Mouse (Mus musculus) intestine, embryonic 15.5 days (tissue): ENCODE data around the gene Frmd4b. TPM values are rescaled to one million over a fixed set of nuclear protein-coding genes. Genes with fewer than 3 reads are reported as not detected.

ENCODE experiments used
- ATAC-seq: fragments of 200-750 bp; cut with Nextera tagmentation; 2 replicates; pipeline ENCODE4 v1.8.0; 2017; ENCODE audit warnings: moderate TSS enrichment, moderate library complexity
- H3K27ac ChIP-seq: fragments of 300-500 bp; sonication (generic); 2 replicates; pipeline ENCODE4 v1.5.1; 2015; ENCODE audit warnings: mild to moderate bottlenecking, inconsistent platforms
- H3K27me3 ChIP-seq: fragments of 300-500 bp; sonication (generic); replicated peaks from 2 replicates; pipeline ENCODE4 v1.6.1; 2015; ENCODE audit warnings: inconsistent platforms
- H3K36me3 ChIP-seq: fragments of 300-500 bp; sonication (generic); 2 replicates; pipeline ENCODE4 v1.6.1; 2015; ENCODE audit warnings: inconsistent platforms
- H3K4me1 ChIP-seq: fragments of 300-500 bp; sonication (generic); replicated peaks from 2 replicates; pipeline ENCODE4 v1.6.1; 2015; ENCODE audit warnings: inconsistent platforms
- H3K4me2 ChIP-seq: fragments of 300-500 bp; sonication (generic); replicated peaks from 2 replicates; pipeline ENCODE4 v1.6.1; 2015; ENCODE audit warnings: mild to moderate bottlenecking, inconsistent platforms
- H3K4me3 ChIP-seq: fragments of 300-500 bp; sonication (generic); replicated peaks from 2 replicates; pipeline ENCODE4 v1.5.1; 2015; ENCODE audit warnings: inconsistent platforms
- H3K9ac ChIP-seq: fragments of 300-500 bp; sonication (generic); 2 replicates; pipeline ENCODE4 v1.6.1; 2015; ENCODE audit warnings: inconsistent platforms
- H3K9me3 ChIP-seq: fragments of 300-500 bp; sonication (generic); 2 replicates; pipeline ENCODE4 v1.6.1; 2016; ENCODE audit warnings: inconsistent platforms
- WGBS: fragments of 180-500 bp; shearing (Covaris S2); methylation state at CpG from one replicate; pipeline ENCODE4 v1.1.7; 2015; 5-methylcytosine and 5-hydroxymethylcytosine counted together
- polyA plus RNA-seq: library from polyadenylated mRNA; unstranded; fragments of >200 nt; fragmentation: Nextera tagmentation; extraction: Ambion mirVana; gene quantifications from 2 replicates; pipeline ENCODE4 v1.2.1, GENCODE M21; 2015

The Frmd4b gene
- polyA plus RNA-seq, 1 experiment from 2014 or later = 11.1 TPM

DNA sequence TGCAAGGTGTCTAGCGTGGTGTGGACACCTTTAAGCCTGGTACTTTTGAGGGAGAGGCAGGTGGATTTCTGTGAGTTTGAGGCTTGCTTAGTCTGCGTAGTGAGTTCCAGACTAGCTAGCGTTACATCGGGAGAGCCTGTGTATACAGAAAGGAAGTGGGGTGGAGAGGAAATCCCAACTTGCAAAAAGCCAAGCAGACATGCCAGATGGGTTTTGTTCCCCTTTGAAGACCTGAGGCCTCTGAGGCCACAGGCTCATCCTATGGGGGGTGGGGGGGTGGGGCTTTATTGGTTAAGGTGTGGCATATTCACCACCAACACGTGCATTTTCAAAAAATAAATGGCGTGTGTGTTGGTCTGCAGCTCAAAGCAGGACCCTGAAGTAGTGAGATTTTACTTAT, 316.7 kb downstream of the Frmd4b start:
- 77% methylated on average over 6 of the region's 6 CpGs for WGBS
- Histone ChIP-seq H3K4me2 (no peak overlapping the region), H3K4me1 (no peaks in the 10 kb centered on the region), H3K4me3 (no peak overlapping the region), H3K9ac (no peak overlapping the region), H3K36me3 (peaks cover 4% of the 10 kb centered on the region; the same call in 1 of the 2 replicates), H3K9me3 (no peaks in the 10 kb centered on the region), H3K27ac (no peak overlapping the region), H3K27me3 (no peaks in the 10 kb centered on the region)
- no peak for ATAC-seq

DNA sequence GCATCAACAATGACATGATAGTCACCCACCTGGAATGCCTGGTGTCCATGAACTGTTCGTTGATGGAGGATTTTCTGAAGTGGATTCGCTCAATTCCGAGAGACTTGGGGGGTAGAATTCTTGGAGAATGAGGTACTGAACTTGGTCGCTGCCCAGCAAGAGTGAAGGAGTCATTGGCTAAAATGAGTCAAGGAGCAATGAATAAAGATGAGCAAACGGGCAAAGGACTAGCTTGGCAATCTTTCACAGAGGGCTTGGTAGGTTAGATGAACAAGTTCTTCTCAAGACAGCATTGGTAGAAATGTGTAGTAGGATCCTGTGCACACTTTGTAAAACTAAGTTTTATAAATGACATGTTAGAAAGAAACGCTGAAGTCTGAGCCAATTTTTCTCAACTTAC, 317.2 kb downstream of the Frmd4b start:
- no peak for ATAC-seq
- no peak overlapping the region for H3K4me2 ChIP-seq
- WGBS = 94% methylated on average over 6 of the region's 6 CpGs

GRCm38 (mm10) chr6:97297151-97297550, 320.2 kb downstream of the Frmd4b start:
- peaks cover 6% of the 10 kb centered on the region; the same call in 1 of the 2 replicates for H3K36me3 ChIP-seq
- no peak for ATAC-seq
- H3K9ac ChIP-seq = no peak overlapping the region
- no peak overlapping the region for H3K27ac ChIP-seq
- 76% methylated on average over 3 of the region's 3 CpGs for WGBS
- H3K4me2 ChIP-seq = no peak overlapping the region
- H3K27me3 ChIP-seq = no peaks in the 10 kb centered on the region
- H3K9me3 ChIP-seq = no peaks in the 10 kb centered on the region
- no peak overlapping the region for H3K4me3 ChIP-seq
- H3K4me1 ChIP-seq = no peaks in the 10 kb centered on the region

More for the DNA sequence above, 317.2 kb downstream of the Frmd4b start:
- Histone ChIP-seq H3K4me1 (no peaks in the 10 kb centered on the region), H3K36me3 (peaks cover 8% of the 10 kb centered on the region; the same call in 1 of the 2 replicates), H3K9ac (no peak overlapping the region), H3K4me3 (no peak overlapping the region), H3K27ac (no peak overlapping the region), H3K9me3 (no peaks in the 10 kb centered on the region), H3K27me3 (no peaks in the 10 kb centered on the region)

DNA sequence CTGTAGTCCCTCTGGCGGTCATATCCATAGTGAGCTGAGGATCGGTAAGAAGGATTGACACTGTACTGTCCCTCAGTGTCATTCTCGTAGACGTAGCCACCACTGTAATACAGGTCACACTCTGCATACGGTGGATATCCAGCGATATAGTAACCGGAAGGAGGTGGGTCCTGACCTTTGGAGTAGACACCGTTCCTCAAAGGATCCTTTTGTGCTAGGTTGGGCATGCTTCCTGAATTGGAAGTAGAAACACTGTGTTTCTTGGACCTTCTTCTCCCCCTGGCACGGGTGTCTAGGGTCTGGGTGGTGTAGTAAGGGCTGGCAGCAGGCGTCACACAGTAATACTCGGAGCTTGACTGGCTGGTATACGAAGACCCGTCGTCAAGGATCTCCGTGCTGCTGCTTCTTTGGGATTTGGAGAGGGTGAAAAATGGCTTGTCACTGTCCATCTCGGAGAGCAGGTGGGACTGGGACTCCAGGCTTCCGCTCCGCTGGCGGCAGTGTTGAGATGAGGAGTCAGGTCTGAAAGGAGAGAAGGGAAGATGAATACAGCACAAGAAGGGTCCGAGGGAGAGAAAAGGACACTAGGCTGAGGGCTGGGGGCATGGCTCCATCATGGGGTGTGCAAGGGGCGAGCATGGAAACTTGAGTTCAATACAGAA, 321.3 kb downstream of the Frmd4b start:
- H3K4me2 ChIP-seq = no peak overlapping the region
- no peak overlapping the region for H3K27ac ChIP-seq
- no peaks in the 10 kb centered on the region for H3K27me3 ChIP-seq
- H3K9ac ChIP-seq = no peak overlapping the region
- WGBS = 94% methylated on average over 21 of the region's 21 CpGs
- no peak overlapping the region for H3K4me3 ChIP-seq
- H3K9me3 ChIP-seq = no peaks in the 10 kb centered on the region
- peaks cover 6% of the 10 kb centered on the region; the same call in 1 of the 2 replicates for H3K36me3 ChIP-seq
- ATAC-seq = no peak
- H3K4me1 ChIP-seq = no peaks in the 10 kb centered on the region

DNA sequence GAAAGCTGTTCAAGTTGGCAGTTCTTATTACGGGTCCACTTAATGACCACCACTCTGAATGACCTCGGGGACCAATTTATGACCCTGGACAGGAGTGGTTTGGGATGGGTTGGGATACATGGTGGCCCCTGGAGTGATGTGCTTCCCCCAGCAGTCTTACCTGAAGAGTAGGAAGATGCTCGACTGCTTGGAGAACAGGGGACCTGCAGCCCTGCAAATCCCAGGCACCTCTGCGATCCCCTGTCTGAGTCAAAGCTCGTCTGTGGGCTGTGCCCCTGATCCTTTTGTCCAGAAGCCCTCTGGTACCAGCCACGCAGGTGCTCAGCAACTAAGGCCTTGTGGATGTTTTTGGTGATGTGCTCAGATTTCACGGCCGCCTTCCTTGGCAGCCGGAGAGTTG, 321.9 kb downstream of the Frmd4b start:
- Histone ChIP-seq H3K4me2 (no peak overlapping the region), H3K9ac (no peak overlapping the region), H3K27ac (no peak overlapping the region), H3K36me3 (peaks cover 6% of the 10 kb centered on the region; the same call in 1 of the 2 replicates), H3K9me3 (no peaks in the 10 kb centered on the region), H3K27me3 (no peaks in the 10 kb centered on the region), H3K4me1 (no peaks in the 10 kb centered on the region), H3K4me3 (no peak overlapping the region)
- ATAC-seq = no peak
- WGBS = 85% methylated on average over 9 of the region's 9 CpGs

DNA sequence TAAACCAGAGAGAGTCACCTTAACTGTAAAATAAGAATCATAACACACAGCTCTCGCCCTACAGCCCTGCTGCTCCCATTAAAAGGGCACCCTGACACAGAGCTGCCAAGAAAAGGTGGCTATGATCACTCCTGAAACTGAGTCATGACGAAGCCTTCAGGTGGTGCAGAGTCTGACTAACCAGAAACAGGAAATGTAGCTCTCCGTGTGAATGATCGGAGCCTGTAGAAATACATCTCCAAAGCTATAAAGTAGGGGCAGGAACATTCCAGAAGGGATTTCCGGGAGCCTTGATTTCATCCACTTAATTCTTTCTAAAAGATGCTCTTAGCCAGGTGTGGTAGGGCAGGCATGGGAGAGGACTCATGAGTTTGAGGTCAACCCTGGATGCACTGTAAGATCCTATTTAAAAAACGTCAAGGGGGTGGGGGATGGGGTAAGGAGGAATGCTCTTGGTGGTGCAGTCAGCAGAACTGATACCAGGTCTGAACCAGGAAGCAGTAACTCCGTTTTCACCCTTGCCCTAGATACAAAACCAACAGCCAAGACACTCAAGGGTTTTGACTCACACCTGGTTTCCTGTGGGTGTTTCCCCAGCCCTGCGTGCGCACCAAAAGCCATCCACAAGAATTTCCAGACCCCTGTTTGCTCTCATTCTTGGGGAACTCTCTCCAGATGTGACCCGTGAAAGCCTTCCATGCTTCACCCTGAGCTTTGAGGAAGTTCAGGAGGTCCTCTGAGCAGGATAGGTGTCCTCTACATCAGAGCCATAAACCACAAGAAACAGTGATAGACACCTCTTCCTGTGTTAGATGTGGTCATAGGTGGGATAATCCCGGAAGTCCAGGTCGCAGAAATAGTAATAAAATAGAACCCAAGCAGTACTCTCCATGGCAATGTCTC, 323.4 kb downstream of the Frmd4b start:
- Histone ChIP-seq H3K9me3 (no peaks in the 10 kb centered on the region), H3K36me3 (peaks cover 6% of the 10 kb centered on the region; the same call in 1 of the 2 replicates), H3K27ac (no peak overlapping the region), H3K4me3 (no peak overlapping the region), H3K4me2 (no peak overlapping the region), H3K27me3 (no peaks in the 10 kb centered on the region), H3K4me1 (0 out of 2 replicates have a peak, but pooled peaks cover 4% of the 10 kb centered on the region), H3K9ac (no peak overlapping the region)
- WGBS = 73% methylated on average over 12 of the region's 12 CpGs
- ATAC-seq = peak; percentile 69

DNA sequence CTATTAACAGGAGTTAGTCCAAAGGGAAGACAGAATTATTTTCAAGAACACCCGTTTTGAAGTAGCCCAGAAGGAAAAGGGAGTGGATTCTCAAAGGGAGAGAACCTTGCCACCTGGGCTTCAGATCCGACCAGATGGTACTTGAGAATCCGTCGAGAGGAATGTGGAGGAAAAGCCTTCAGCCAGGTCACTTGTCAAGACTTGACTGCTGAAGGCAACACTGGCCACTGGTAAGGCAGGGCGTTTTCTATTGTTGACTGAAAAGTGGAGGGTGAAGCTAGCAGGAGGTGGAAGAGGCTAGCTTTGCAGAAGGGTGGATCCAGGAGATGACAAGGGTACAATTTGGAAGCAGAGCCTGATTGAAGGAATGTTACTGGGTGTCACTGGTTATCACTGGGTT, 324.4 kb downstream of the Frmd4b start:
- peaks cover 6% of the 10 kb centered on the region; the same call in 1 of the 2 replicates for H3K36me3 ChIP-seq
- H3K4me1 ChIP-seq = peaks cover 8% of the 10 kb centered on the region; the same call in 1 of the 2 replicates
- 76% methylated on average over 5 of the region's 5 CpGs for WGBS
- no peak overlapping the region for H3K4me3 ChIP-seq
- no peak for ATAC-seq
- H3K4me2 ChIP-seq = no peak overlapping the region
- H3K27ac ChIP-seq = no peak overlapping the region
- H3K27me3 ChIP-seq = no peaks in the 10 kb centered on the region
- no peaks in the 10 kb centered on the region for H3K9me3 ChIP-seq
- no peak overlapping the region for H3K9ac ChIP-seq

DNA sequence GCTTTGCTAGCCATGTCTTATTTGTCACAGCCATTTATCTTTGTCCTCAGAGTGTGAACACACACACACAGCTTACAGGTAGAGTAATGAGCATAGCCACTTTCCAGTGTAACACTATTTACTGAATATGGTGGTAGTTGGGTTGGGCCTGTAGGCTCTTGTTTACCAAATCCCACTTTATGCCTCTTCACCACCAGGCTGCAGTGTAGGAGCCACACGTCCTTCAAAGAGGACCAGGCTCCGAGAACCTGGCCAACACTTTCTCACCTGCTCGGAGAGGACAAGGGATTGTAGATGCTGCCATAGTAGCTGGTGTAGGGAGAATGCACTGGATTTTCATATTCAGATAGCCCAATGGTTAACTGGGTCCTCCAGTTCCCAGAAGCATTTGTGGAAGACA, 325.2 kb downstream of the Frmd4b start:
- H3K27ac ChIP-seq = no peak overlapping the region
- ATAC-seq = no peak
- no peaks in the 10 kb centered on the region for H3K27me3 ChIP-seq
- H3K4me1 ChIP-seq = peaks cover 8% of the 10 kb centered on the region; the same call in 1 of the 2 replicates
- H3K9me3 ChIP-seq = no peaks in the 10 kb centered on the region
- peaks cover 6% of the 10 kb centered on the region; the same call in 1 of the 2 replicates for H3K36me3 ChIP-seq
- no peak overlapping the region for H3K4me2 ChIP-seq
- no peak overlapping the region for H3K4me3 ChIP-seq
- 86% methylated on average over 3 of the region's 3 CpGs for WGBS
- H3K9ac ChIP-seq = no peak overlapping the region

- Histone ChIP-seq H3K36me3 (peaks cover 6% of the 10 kb centered on the region; the same call in 1 of the 2 replicates), H3K9me3 (no peaks in the 10 kb centered on the region), H3K4me3 (no peak overlapping the region), H3K4me2 (no peak overlapping the region), H3K9ac (no peak overlapping the region), H3K27me3 (no peaks in the 10 kb centered on the region), H3K27ac (no peak overlapping the region), H3K4me1 (peaks cover 8% of the 10 kb centered on the region; the same call in 1 of the 2 replicates)
- WGBS = 75% methylated on average over 21 of the region's 21 CpGs
- no peak for ATAC-seq
These were observed 326.0 kb downstream of the Frmd4b start for GRCm38 (mm10) chr6:97291159-97291908.

- no peak overlapping the region for H3K4me3 ChIP-seq
- peaks cover 8% of the 10 kb centered on the region; the same call in 1 of the 2 replicates for H3K4me1 ChIP-seq
- WGBS = 70% methylated on average over 3 of the region's 3 CpGs
- no peak overlapping the region for H3K27ac ChIP-seq
- no peaks in the 10 kb centered on the region for H3K27me3 ChIP-seq
- no peak overlapping the region for H3K4me2 ChIP-seq
- ATAC-seq = no peak
- H3K9me3 ChIP-seq = no peaks in the 10 kb centered on the region
- H3K9ac ChIP-seq = no peak overlapping the region
- peaks cover 5% of the 10 kb centered on the region; the same call in 1 of the 2 replicates for H3K36me3 ChIP-seq
These were observed 326.7 kb downstream of the Frmd4b start for GRCm38 (mm10) chr6:97290687-97291086.

DNA sequence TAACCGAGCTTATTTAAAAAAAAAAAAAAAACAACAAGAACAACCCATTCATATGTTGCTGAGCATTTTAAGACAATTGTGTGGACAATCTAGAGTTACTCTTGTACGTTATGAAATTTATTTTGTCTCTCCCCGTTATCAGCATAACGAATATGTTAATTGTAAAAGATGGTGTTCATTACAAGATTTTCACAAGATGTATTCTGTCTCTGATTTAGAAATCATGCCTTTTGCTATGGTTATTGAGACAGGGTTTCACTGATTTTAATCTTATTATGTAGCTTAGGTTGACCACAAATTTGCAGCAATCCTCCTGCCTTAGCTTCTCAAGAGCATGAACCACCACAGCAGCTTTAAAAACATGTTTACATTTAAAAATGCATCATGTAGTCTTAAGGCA, 327.5 kb downstream of the Frmd4b start:
- Histone ChIP-seq H3K9ac (no peak overlapping the region), H3K4me2 (no peak overlapping the region), H3K36me3 (no peaks in the 10 kb centered on the region), H3K4me1 (peaks cover 8% of the 10 kb centered on the region; the same call in 1 of the 2 replicates), H3K27ac (no peak overlapping the region), H3K27me3 (no peaks in the 10 kb centered on the region), H3K4me3 (no peak overlapping the region), H3K9me3 (no peaks in the 10 kb centered on the region)
- WGBS = 91% methylated on average over 4 of the region's 4 CpGs
- no peak for ATAC-seq
